Mouse (Mus musculus): ENCODE measurements at regions not wholly inside any gene's neighbourhood (a gene's known extent, or its start where the extent isn't known, plus 50 kb on each side); places are given as distances from the start of the nearest gene placed in this dataset.
A peak's percentile ranks its signal among the peaks of the same experiment; 100 is the strongest.

DNA sequence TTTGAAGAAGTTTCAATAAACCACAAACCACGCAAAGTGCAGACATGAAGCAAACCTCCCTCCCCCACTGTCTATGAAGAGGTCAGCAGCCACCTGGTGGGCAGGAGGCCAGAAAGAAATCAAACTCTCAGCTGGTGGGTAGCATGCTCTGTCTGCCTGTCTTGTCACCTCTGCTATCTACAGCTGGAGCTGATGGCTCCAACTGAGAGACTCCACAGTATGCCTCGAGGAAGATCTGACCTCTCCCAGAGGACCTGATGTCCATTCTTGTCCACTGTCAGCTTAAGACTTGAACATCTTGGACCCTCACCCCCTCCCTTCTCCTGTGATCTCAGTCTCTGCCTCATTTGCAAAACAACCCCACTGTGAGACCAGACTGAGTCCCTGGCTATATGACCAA is 585.0 kb upstream of the Cdh11 start:
- DNase-seq (ENCODE audit: low spot score): no peak

DNA sequence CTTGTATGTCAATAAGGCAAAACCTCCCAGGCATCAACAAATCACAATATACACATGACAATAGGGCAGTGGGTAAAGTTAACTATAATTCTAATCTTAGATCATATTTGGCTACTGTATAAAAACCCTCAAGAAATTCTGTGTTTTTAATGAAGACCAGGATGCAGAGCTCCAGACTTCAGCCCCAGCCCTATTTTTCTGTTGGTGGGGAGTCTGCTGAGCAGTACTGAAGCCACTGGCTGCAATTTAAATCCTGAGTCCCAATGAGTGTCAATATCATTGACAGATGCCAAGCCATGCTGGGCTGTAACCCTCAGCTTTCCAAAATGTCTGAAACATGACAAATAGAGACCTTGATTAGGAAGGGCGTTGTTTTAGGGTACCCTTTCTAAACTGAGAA is 587.6 kb upstream of the Cdh11 start:
- DNase-seq (ENCODE audit: low spot score): no peak

DNA sequence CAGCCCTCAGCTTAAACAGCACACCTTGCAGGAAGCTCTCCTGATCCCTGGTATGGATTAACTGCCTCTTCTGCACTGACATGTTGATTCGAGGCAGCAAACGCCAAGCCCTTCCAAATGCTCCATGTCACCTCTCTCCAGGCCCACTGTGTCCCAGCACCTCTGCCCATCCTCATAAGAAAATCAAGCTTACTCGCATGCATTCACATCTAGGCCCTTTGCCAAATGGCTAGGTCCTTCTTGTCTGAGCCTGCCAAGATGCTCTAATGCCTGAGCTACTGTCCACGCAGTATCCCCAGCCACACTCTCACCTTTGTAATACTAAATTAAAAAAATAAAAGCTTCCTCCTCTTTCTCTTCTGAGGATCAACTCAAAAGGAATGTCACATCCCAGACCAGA is 588.7 kb upstream of the Cdh11 start:
- DNase-seq (ENCODE audit: low spot score): no peak

DNA sequence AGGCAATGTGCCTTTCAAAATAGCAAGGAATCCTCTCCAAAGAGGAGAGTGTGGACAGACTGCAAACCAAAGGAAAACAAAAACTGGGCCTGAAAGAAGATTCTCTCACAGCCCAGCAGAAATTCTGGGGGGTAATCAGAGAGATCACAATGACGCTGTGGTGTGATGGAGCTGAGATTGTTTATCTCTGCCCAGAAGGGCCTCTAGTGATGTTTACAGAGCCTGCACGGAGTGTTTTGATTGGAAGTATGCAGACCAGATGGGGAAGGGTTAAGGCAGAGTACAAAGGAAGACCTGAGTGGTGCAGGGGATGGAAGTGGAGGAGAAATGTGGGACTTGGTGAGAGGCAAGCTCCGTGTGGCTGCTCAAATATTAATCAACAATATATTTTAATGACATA is 593.1 kb upstream of the Cdh11 start:
- DNase-seq (ENCODE audit: low spot score): no peak

DNA sequence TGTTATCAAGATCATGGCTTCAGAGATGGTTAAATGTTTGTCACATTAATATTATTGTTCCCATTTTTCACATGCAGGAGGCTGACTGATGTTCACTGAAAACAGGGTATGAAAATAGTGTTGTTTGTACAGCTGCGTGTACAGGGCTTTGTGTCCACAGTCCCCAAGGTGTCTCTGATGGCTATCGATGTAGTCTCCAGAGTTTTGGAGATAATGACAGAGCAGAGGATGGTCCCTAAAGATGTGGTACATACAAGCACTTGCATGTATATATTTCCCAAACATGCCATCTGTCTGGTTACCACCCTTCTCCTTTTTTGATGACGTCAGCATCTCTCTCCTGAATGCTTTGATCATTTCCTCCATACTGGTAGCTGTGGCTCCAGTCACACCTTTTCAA is 596.1 kb upstream of the Cdh11 start:
- DNase-seq (ENCODE audit: low spot score): no peak

DNA sequence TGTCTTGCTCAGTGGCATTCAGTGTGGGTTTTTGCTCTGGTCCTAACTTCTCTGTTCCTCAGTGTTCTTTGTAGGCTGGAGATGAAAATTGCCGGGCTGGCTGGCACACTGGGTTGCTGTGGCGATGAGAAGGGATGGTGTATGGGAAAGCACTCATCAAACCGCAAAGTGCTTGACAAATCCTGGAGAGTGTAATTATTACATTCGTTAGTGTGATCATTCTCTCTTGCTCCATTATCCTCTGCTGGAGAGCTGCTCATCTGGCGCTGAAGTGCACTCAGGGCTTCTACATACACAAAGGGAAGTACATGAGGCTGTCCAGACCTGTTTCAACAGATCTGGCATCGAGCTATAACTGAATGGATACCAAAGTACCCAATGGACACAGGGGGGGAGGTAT is 605.9 kb upstream of the Cdh11 start:
- DNase-seq (ENCODE audit: low spot score): no peak

DNA sequence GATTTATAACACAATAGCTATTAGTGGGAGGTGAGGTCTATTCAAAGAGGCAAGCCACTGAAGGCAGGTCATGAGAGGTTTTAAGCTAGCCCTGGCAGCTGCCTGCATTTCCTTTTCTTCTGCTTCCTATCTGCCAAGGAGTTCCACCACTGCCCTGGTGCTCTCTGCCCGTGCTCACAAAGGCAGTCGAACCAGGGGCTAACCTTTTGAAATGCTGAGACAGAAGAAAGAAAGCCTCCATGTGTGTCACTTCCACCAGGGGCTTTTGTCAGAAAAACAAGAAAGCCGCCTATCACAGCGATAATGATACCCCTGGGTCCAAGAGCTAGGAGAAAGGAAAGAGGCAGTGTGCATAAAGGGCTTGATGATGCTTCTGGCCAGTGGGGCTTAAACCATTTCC is 609.9 kb upstream of the Cdh11 start:
- no peak for DNase-seq (ENCODE audit: low spot score)

DNA sequence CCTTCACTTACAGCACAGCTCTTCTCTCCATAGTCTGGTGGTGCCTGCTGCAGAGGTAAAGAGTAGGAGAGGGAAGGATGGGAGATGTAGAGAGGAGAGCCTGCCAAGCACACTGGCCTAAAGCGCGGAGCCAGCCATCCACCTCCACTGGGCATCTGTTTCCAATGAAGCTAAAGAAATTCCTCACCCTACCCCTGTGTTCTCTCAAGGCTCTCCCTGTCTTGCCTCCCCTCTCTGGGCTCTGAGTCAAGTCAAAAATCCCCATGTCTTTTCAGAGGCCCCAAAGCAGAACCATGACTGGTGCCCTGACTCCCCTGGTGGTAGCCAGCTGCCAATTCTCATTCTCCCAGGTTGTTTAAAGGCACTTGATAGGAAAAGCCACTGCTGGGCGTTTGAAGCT is 612.7 kb upstream of the Cdh11 start:
- DNase-seq (ENCODE audit: low spot score): no peak

DNA sequence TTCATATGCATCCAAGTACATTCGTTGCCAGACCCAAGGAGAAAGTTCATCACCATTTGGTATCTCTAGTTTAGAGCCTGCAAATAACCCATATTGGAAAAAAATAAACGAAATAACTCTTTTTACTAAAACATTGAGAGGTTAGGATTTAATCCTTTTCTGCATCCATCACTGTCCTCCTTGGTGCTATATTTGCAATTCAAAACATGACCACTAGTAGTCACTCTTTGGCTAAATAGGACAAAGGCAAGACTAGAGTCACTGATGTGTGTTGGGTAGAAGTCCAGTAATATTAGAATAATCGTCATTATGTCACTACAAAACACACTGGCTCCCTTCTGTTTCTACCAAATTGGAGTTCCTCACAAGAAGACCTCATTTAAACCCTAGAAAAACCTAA is 614.0 kb upstream of the Cdh11 start:
- no peak for DNase-seq (ENCODE audit: low spot score)

DNA sequence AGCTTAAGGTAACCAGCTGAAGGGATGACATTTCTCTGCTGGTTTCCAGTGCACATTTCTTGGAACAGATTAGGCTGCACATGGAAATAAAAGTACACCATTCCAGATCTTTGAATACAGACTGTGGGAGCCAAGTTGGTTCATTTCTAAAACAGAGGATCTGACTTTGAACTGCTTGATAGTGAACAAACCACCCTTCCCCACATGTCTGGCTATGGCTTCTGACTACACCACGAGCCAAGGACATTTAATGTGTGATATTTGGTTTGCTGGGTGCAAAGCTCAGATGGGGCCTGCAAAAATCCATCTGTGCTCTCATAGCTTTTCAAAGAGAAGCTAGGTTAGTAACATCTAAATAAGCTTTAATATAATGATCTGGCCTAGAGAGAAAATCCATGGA is 614.7 kb upstream of the Cdh11 start:
- no peak for DNase-seq (ENCODE audit: low spot score)

DNA sequence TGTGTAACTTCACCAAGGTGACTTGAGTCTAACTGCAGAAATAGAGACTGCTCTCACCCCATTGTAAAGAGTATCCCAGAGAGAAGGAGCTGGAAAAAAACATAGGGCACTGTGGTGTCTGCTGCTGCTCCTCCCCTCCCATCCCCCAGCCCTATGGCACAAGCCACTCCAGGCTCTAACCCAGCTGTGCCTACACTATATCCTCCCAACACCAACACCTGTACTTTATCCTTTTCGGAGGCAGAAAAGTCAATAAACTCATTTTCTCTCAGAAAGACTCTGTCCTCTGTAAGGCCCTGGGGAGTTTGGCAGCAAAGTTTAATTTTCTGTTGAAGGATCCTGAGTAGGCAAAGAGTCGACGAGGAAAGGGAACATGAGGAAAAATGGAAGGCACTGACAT is 617.3 kb upstream of the Cdh11 start:
- no peak for DNase-seq (ENCODE audit: low spot score)

DNA sequence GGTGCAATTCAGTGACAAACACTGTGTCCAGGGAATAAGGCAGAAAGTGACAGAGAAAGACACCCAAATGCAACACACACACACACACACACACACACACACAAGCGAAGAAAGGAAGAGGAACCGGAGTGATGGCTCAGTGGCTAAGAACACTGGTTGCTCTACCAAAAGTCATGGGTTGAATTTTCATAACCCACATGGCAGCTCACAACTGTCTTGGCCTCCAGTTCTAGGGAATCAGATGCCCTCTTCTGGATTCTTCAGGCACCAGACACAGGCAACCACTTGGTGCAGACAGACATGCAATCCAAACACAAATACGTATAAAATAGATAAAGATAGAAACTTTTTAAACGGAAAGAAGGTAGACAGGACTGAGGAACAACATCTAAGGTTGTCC is 618.4 kb upstream of the Cdh11 start:
- DNase-seq (ENCODE audit: low spot score): no peak

DNA sequence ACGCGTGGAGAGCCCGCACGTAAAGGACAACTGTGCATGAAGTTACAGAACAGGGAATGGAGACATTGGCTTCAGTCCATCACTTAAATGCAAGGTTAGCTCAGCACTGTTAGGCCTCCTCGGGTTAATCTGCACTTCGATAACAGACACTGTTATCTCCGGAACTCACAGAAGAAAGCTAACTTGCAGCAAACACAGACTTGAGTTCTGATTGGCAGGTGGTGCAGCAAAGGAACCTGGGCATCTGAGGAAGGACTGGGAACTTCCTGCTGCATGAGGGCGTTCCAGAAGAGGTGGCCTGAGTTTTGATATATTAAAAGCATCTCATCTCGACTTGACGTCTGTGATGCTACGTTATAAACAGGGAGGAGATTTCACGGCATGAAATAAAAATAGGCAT is 620.3 kb upstream of the Cdh11 start:
- DNase-seq (ENCODE audit: low spot score): no peak

DNA sequence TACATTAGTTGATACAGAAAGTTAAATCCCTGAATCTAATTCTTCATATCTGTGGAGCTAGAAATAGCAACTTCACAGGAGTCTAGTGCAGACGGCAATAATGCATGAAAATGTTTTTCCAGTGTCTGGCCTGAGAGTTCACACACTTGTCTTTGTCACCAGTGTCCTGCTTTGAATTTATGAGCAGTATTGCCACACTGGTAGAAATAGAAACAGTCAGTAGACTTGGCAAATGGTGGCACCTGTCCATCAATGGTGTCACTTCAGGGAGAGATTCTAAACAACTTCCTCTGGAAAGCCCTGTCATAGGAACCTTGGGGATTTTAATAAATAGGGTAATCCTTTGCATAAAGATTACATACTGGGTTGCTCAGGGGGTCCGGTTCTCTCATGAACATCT is 621.5 kb upstream of the Cdh11 start:
- no peak for DNase-seq (ENCODE audit: low spot score)

DNA sequence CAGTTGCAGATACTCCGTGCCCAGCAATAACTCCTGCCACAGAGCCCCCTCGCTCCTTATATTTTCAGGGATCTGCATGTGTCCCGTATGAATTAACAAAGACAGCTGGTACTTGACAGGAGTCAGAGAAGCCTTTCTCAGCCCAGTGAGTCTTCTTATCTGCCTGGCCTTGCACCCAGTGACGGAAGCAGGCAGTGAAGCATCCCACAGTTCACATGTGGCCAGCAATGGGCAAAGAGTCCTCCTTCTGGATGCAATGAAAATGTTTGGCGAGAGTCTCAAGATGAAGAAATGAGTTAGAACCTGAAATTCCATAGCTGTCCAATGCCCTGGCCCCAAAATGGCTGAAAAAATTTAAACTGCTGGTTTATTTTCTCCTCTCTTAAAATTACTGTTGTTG is 622.2 kb upstream of the Cdh11 start:
- DNase-seq (ENCODE audit: low spot score): no peak

DNA sequence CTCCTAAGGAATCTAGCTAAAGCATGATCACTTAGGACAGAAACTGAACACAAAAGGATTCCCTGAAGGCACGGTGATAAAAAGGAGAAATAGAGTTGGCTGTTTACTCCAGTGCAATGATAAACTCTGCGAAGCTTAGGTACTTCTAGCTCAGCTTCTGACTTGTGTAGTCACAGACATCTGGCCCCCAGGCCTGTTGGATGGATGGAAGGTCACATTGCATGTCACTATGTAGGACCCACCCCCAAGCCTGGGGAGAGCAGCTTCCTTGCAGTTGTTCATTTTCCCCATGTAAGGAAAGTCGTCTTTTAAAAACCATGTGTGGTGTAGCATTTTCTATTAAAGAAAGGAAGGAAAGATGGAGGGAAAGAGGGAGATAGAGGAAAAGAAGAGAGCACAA is 623.0 kb upstream of the Cdh11 start:
- DNase-seq (ENCODE audit: low spot score): peak; percentile 20

DNA sequence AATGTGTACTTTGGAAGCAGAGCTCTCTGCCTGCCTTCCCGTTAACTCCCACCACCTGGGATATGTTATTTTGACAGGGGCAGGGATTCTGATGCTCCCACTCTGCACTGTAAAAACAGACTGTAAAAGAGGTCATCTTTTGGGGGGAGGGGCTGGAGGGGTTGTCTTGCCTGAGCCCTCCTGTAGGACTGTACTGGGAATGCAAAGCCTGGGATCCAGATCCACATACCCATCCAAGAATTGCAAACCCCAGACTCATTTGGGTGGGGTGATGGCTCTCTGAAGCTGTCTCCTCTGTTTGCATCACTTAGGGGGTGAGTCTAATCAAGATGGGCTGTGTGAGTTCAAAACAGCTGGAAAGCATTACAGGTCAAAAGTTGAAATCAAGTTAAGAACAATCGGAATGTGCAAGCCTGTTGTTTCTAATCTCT is 623.7 kb upstream of the Cdh11 start:
- DNase-seq (ENCODE audit: low spot score): peak; percentile 45

DNA sequence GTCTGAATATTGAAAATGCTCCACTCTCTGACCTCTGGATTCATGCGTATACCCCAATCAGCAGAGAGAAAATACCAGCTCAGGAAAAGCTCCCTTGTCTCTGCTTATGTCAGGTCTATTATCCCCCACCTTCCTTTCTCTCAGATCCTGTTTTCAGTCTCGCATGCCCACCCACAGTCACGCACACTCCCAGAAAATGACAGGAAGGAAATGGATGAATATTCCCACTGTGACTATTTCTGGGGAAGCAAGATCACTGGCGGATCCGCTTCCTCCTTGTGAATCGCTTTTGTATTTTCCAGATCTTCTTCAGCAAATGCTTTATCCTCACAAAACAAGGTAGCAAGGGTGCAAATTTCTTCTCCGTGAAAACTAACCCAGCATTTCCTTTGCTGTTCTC is 627.3 kb upstream of the Cdh11 start:
- DNase-seq (ENCODE audit: low spot score): no peak

DNA sequence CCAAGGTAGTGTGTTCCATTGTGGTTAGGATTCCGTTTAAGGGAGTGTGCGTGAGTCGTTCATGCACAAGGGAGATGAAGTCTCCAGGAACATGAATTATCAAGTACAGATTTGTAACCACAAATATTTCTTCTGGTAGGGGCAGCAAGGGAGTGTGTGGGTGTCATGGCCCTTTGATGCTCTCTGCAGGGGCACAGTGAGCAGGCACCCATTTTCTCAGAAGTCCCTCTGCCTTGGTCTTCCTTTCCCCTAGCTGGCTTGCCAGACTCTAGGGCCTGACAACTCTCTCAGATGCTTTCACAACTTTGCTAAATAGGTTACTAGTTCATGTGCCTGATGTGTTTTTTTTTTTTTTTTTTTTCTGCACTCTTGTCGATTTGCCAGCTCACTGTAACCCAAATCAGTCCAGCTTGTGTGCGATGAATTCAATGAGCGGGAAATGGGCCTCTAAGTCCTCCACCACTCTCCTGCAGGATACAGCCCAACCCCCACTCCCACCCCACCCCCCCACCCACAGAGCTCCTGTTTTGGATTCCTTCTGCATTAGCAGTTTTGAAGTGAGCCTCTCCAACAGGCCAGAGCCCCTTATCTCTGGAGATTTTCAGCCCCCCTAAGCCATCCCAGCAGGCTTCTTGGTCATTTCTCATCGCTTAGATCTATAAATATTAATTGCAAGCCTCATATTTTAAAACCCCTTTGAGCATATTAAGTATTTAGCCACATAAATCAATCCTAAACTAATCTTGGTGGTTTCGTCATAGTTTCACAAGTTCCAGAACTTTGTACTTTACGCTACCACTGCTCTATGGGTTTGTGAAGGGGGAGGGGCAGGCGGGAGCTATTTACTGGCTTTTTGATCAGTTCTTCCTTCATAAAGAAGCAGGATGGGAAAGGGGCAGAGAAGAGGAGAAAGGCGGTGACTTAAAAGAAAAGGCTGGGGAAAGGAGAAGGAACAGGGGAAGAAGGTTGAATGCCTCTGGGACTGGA is 628.4 kb upstream of the Cdh11 start:
- DNase-seq (ENCODE audit: low spot score): no peak

DNA sequence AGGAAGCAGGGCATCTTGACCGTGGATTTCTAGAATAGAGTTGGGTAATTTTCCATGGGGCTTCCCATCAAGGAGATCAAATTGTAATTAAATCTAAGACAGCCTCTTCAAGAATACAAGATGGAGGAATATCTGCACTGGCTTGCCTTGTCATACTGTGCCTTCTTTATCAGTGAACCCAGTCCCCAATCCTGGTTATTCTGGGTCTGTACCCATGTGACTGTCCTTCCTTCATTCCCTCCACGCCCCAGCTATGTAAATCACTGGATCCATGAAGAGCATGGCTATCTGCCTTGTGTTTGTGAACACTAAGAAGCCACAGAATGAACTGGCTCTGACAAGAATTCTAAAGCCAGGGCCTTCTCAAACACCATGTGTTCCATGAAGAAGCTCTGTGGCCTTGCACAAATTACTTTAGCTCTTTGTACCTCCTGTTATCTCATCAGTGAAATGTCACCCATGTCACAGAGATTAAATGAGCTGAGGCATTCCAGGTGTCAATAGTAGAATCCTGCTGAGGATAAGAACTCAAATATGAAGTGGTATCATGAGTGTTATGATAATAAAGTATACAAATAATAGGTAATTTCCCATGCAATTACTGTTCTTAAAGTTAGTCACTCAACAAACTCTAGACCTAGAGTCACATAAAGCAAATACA is 637.0 kb upstream of the Cdh11 start:
- DNase-seq (ENCODE audit: low spot score): no peak

DNA sequence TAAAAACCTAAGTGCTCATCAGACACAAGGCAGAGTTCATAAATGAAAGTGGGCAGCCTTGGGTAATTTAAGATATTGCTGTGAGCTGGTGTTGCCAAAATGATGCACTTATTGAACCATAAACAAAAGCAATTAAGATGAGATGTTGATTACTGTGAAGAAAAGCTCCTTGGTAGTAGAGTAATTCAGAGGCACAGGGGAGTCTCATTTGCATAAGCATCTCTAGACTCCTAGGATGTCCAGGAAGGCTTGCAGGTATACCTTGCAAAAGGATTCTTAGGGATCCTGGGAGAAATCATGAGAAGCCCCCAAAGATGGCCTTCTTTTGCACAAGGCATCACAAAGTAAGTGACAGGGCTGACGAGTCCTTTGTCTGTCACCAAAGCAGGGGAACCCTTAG is 640.5 kb upstream of the Cdh11 start:
- DNase-seq (ENCODE audit: low spot score): no peak

DNA sequence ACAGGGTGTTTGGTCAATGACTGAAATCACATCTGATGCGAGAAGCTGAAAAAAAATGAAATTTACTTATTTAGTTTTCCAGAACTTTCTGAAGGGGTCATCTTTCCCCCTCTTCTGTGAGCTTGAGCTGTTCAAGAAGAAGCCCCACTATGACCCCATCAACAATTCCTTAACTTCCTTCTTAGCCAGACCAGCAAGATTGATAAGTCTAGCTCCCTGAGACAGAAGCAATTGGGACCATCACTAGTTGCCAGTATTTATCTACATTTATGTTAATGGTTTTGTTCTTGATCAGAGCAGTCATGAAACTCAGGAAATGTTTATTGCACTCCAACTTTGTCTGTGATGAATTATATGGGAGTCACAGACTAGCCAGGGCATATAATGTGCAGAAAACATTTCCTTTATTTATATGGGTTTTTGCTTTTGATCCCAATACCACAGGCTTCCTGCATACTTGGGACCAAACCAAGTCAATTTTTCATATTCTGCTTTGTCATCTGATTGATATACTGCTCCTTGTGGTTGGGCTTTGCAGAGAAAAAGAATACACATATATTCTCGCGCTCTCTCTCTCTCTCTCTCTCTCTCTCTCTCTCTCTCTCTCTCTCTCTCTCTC is 645.5 kb upstream of the Cdh11 start:
- no peak for DNase-seq (ENCODE audit: low spot score)

DNA sequence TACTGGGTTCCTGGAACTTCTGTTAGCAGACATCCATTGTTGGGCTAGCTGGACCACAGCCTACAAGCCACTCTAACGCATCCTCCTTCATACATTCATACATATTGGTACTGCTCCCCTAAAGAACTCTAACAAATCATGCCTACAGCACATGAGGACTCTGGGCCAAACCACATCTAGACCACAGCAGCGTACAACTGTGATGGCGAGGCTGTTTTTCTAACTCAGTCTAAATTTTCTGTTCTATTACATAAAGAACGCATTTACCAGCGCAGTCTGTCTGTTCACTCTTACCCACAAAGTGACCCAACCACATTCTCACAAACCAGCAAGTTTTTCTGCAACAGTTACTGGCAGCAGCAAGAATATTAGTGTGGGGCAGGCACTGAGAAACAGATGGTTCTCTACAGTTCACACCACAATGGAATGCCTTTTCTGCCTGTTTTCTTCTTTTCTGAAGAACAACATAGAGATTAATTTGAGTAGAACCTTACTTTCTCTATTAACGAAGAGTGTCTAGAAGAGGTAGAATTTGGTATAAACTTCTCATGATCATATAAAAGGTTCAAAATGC is 648.2 kb upstream of the Cdh11 start:
- no peak for DNase-seq (ENCODE audit: low spot score)
